8 mouse cellular contexts compared by ENCODE assay signal in genomic region chr11:55469048-55469843, GRCm38 (mm10). TPM values are rescaled to one million over a fixed set of nuclear protein-coding genes. Genes with fewer than 3 reads are reported as not detected.
DNase-seq lines count a peak whose midpoint lies in the region; ATAC-seq lines count a peak whose summit lies in the region.

Gene G3bp1, plus strand, starts transcription at chr11:55469685.

- DNase-seq in adrenal gland, adult 18-20 months (ENCODE audit: low spot score in 2 of 2): peak; percentile 95 to 97
- DNase-seq in embryo, embryonic 11 days: peak; percentile 99
- DNase-seq in gastrocnemius, postnatal 25 days: peak; percentile 100
- DNase-seq in intestine, embryonic 14.5 days (ENCODE audit: low spot score): peak; percentile 97
- peak; percentile 100 for DNase-seq in left cerebral cortex, postnatal 14 days (ENCODE audit: low spot score in 2 of 2)
- peak; percentile 99 for DNase-seq in mesoderm, embryonic 11.5 days (ENCODE audit: low read depth, low spot score)
- peak; percentile 100 for DNase-seq in right cerebral cortex, postnatal 36 days (ENCODE audit: low spot score in 2 of 2)
- peak; percentile 100 for DNase-seq in yolk sac, embryonic 10.5 days (ENCODE audit: low spot score)

- peak within 1 kb of the TSS; percentile 89 for H3K27ac ChIP-seq in intestine, embryonic 14.5 days (ENCODE audit: low read depth)

- intact Hi-C loops in left cerebral cortex, postnatal 14 days (cut with DNase I): no loop called here

- H3K4me3 ChIP-seq in intestine, embryonic 14.5 days (ENCODE audit: low read depth, low read length): peak within 1 kb of the TSS; percentile 98

- H3K4me2 ChIP-seq in intestine, embryonic 14.5 days (ENCODE audit: low read length): peak within 1 kb of the TSS; percentile 89

- H3K9me3 ChIP-seq in intestine, embryonic 14.5 days (ENCODE audit: control insufficient read depth, low read length): no peaks in the 10 kb centered on the region

- WGBS in intestine, embryonic 14.5 days: under 1% methylated on average over 57 of the region's 57 CpGs

- peak within 1 kb of the TSS; percentile 98 for H3K9ac ChIP-seq in intestine, embryonic 14.5 days (ENCODE audit: low read length)

- H3K27me3 ChIP-seq in intestine, embryonic 14.5 days (replicated peaks; ENCODE audit: control insufficient read depth, insufficient read depth, low read length): no peaks in the 10 kb centered on the region

- peaks cover 24% of the 10 kb centered on the region for H3K4me1 ChIP-seq in intestine, embryonic 14.5 days (replicated peaks; ENCODE audit: control insufficient read depth, insufficient read depth, low read length)

- H3K36me3 ChIP-seq in intestine, embryonic 14.5 days (ENCODE audit: control insufficient read depth, insufficient read depth, low read length): peaks cover 18% of the 10 kb centered on the region; the same call in 1 of the 2 replicates

- peak; percentile 97 for ATAC-seq in intestine, embryonic 14.5 days (replicated peaks; ENCODE audit: low FRiP score, low TSS enrichment, low read depth)

RNA-seq across cellular contexts. Expression of gene G3bp1, which starts in this region (rescaled TPM):
- 10 to 100 TPM; 49.7 to 56.3 TPM for total RNA-seq in adrenal gland, adult 18-20 months (2021)
- 10 to 100 TPM; 50.0 to 50.4 TPM for total RNA-seq in gastrocnemius, postnatal 25 days (2021)
- 198 and 212 TPM in 2 replicates for polyA plus RNA-seq in intestine, embryonic 14.5 days (2014; fragmentation: Nextera tagmentation; extraction: Ambion mirVana)
- 10 to 100 TPM; 38.1 to 38.8 TPM for total RNA-seq in left cerebral cortex, postnatal 14 days (2021)

Comparison
In these comparisons a context has a peak if more than half of its experiments do, and no peak if none do; other contexts are left out.
1. Peak in every context shown above with its lines: DNase-seq, ATAC-seq, H3K4me3 ChIP-seq and H3K27ac ChIP-seq.